Mouse (Mus musculus) stomach, postnatal 0 days (tissue): ENCODE data around the gene D6Wsu163e. TPM values are rescaled to one million over a fixed set of nuclear protein-coding genes. Genes with fewer than 3 reads are reported as not detected.

Experiments
- ATAC-seq: fragments of 200-750 bp; cut with Nextera tagmentation; 2 replicates; pipeline ENCODE4 v1.8.0; 2017; ENCODE audit not compliant: low FRiP score, low TSS enrichment
- DNase-seq: peaks from one replicate; pipeline ENCODE4 v3.0.0-alpha.2; 2016; ENCODE audit warnings: low spot score
- H3K27ac ChIP-seq: fragments of 300-500 bp; sonication (generic); replicated peaks from 2 replicates; pipeline ENCODE4 v1.5.1; 2014; ENCODE audit warnings: mild to moderate bottlenecking, control low read depth
- H3K27me3 ChIP-seq: fragments of 300-500 bp; sonication (generic); 2 replicates; pipeline ENCODE4 v1.6.1; 2014; ENCODE audit warnings: low read length; ENCODE audit not compliant: control insufficient read depth, insufficient read depth
- H3K36me3 ChIP-seq: fragments of 300-500 bp; sonication (generic); 2 replicates; pipeline ENCODE4 v1.6.1; 2014; ENCODE audit warnings: low read length, mixed read lengths; ENCODE audit not compliant: control insufficient read depth, insufficient read depth
- H3K4me1 ChIP-seq: fragments of 300-500 bp; sonication (generic); replicated peaks from 2 replicates; pipeline ENCODE4 v1.6.1; 2014; ENCODE audit warnings: antibody characterized with exemption; ENCODE audit not compliant: control insufficient read depth, insufficient read depth
- H3K4me2 ChIP-seq: fragments of 300-500 bp; sonication (generic); replicated peaks from 2 replicates; pipeline ENCODE4 v1.6.1; 2014; ENCODE audit warnings: low read depth, mild to moderate bottlenecking, control low read depth, moderate library complexity
- H3K4me3 ChIP-seq: fragments of 300-500 bp; sonication (generic); 2 replicates; pipeline ENCODE4 v1.5.1; 2014; ENCODE audit warnings: low read depth, low read length, control low read depth
- H3K9ac ChIP-seq: fragments of 300-500 bp; sonication (generic); 2 replicates; pipeline ENCODE4 v1.6.1; 2014; ENCODE audit warnings: mild to moderate bottlenecking, low read length, control low read depth, mixed read lengths
- H3K9me3 ChIP-seq: fragments of 300-500 bp; sonication (generic); 2 replicates; pipeline ENCODE4 v1.6.1; 2016; ENCODE audit warnings: low read length; ENCODE audit not compliant: control insufficient read depth
- CTCF ChIP-seq: IDR thresholded peaks from 2 replicates; pipeline ENCODE4 v1.5.1; 2016; ENCODE audit warnings: antibody characterized with exemption, low read depth, mild to moderate bottlenecking, moderate library complexity
- EP300 ChIP-seq: optimal IDR thresholded peaks from 2 replicates; pipeline ENCODE3; 2016; ENCODE audit warnings: antibody characterized with exemption
- whole genome bisulfite sequencing: fragments of 180-500 bp; shearing (Covaris S2); extraction: QIAGEN DNeasy Blood & Tissue Kit; methylation state at CpG from one replicate; pipeline ENCODE4 v1.1.7; 2014; 5-methylcytosine and 5-hydroxymethylcytosine counted together
- polyA plus RNA-seq: library from polyadenylated mRNA; unstranded; fragments of >200 nt; fragmentation: Nextera tagmentation; extraction: Ambion mirVana; gene quantifications from 2 replicates; pipeline ENCODE4 v1.2.1, GENCODE M21; 2015

Gene D6Wsu163e
- polyA plus RNA-seq, 1 experiment from 2014 or later: 12.7 TPM

DNA sequence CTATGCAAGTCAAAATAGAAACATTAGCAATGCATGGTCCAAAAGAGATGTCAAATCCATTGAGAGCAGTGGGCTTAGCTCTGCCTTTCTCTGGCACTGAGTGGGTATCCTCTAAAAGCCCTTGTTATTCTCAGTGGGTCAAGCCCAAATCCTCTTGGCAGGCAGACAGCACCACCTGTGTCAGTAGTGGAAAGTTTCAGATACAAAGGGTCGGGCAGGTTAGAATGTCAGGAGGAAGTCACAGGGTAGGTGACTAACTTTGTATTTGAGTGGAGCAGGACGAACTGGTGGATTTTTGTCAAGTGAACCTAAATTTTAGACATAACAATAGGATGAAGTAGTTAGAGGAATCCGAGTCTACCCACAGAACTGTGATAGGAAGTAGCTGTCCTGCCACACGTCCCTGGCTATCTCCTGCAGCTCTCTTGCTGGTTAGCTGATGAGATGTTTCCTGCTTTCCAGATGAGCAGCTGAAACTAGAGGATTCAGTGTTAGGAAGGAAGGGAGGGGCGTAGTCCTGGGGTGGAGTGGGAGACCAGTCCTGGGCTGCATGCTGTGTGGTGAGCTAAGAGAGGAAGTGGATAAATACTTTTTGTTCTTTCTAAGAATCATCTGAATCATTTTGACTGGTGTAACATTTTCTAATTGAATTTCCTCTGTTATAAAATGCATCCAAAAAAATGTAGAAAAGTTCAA, 41.9 kb downstream of the D6Wsu163e start:
- Histone ChIP-seq H3K4me1 (no peaks in the 10 kb centered on the region), H3K9me3 (no peaks in the 10 kb centered on the region), H3K4me3 (no peak overlapping the region), H3K36me3 (no peaks in the 10 kb centered on the region), H3K27ac (no peak overlapping the region), H3K27me3 (no peaks in the 10 kb centered on the region), H3K9ac (no peak overlapping the region), H3K4me2 (no peak overlapping the region)
- WGBS: 47% methylated on average over 5 of the region's 5 CpGs
- ATAC-seq (no peak), DNase-seq (no peak)
- TF ChIP-seq CTCF (no peak), EP300 (no peak)

DNA sequence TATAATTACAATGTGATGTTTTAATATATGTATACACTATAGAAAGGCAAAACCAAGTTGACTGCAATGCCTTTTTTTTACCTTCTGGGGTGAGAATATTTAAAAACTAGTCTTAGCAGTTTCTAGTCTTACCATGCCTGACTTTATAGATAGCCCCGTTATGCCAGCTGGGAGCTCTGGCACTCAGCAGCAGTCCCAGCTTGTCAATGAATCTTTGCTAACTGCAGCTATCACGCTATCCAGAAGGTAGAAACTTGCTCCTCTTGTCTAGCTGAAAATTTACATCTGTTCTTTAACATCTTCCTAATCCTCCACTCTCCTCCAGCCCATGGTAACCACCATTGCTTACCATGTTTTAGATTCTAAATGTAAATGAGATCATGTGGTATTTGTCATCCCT, 53.9 kb downstream of the D6Wsu163e start:
- no peaks in the 10 kb centered on the region for H3K9me3 ChIP-seq
- ATAC-seq (no peak), DNase-seq (no peak)
- H3K4me3 ChIP-seq: no peak overlapping the region
- TF ChIP-seq CTCF (no peak), EP300 (no peak)
- H3K9ac ChIP-seq: no peak overlapping the region
- no peak overlapping the region for H3K4me2 ChIP-seq
- no peak overlapping the region for H3K27ac ChIP-seq
- H3K36me3 ChIP-seq: no peaks in the 10 kb centered on the region
- H3K4me1 ChIP-seq: no peaks in the 10 kb centered on the region
- H3K27me3 ChIP-seq: no peaks in the 10 kb centered on the region
- 43% methylated on average over 2 of the region's 2 CpGs for WGBS

DNA sequence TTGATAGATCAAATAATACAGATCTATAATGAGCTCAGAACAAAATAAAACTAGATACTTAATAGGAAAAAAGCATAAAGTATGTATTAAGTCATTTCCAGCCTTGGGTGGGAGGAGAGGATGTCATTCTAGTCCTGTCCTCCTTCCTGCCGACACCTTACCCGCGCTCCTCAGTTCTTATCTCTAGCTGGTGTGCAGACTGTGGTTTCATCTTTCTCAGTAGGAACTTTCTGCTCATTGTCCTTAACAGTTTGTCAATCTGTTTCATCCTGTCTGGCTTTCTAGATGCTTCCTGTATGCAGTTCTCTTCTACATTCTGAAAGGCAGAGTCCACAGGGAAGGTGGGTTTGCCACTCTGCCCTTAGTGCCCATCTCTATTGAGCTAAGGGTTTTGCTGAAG, 55.7 kb downstream of the D6Wsu163e start:
- ATAC-seq: no peak
- no peak for DNase-seq
- H3K9me3 ChIP-seq: no peaks in the 10 kb centered on the region
- H3K4me1 ChIP-seq: no peaks in the 10 kb centered on the region
- H3K36me3 ChIP-seq: no peaks in the 10 kb centered on the region
- WGBS: 83% methylated on average over 3 of the region's 3 CpGs
- H3K9ac ChIP-seq: no peak overlapping the region
- no peak overlapping the region for H3K4me3 ChIP-seq
- no peak overlapping the region for H3K27ac ChIP-seq
- H3K4me2 ChIP-seq: no peak overlapping the region
- TF ChIP-seq CTCF: no peak
- no peaks in the 10 kb centered on the region for H3K27me3 ChIP-seq

DNA sequence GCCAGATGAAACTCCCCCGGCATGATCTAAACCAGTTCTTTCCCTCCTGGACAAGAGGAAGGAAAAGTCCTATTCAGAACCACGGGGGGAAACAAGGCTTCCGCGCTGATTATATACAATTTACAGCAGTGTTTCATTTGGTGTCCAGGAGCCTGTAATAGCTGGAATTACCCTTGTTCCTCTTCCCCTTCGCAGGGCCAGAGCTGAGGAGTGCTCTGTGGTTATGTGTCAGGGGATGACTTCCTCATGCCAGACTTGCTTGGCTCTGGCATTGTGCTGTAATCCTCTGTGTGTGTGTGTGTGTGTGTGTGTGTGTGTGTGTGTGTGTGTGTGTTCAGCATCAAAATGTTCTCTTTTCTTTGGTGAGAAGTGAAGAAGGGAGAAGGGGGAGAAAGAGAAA, 56.6 kb downstream of the D6Wsu163e start:
- no peaks in the 10 kb centered on the region for H3K27me3 ChIP-seq
- H3K27ac ChIP-seq: no peak overlapping the region
- no peaks in the 10 kb centered on the region for H3K36me3 ChIP-seq
- H3K9ac ChIP-seq: no peak overlapping the region
- H3K4me1 ChIP-seq: no peaks in the 10 kb centered on the region
- no peaks in the 10 kb centered on the region for H3K9me3 ChIP-seq
- TF ChIP-seq EP300: no peak
- no peak for TF ChIP-seq CTCF
- no peak overlapping the region for H3K4me2 ChIP-seq
- WGBS: 61% methylated on average over 5 of the region's 5 CpGs
- ATAC-seq (no peak), DNase-seq (no peak)
- H3K4me3 ChIP-seq: no peak overlapping the region

DNA sequence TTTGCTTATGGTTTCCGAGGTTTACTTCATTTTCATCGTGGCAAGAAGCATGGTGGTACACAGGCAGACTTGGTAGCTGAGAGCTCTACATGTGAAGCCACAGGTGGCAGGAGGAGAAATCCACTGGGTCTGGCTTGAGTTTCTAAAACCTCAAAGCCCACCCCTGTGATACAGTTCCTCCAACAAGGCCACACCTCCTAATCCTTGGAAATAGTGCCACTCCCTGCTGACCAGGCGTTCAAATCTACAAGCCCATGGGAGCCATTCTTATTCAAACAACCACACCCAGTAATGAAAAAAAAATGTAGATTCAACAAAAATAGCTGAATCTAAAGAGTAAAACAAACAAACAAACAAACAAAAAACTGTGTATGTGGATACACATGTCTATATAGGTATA, 65.9 kb downstream of the D6Wsu163e start:
- DNase-seq (no peak), ATAC-seq (no peak)
- no peak overlapping the region for H3K9ac ChIP-seq
- no peaks in the 10 kb centered on the region for H3K9me3 ChIP-seq
- H3K27me3 ChIP-seq: no peaks in the 10 kb centered on the region
- H3K4me1 ChIP-seq: no peaks in the 10 kb centered on the region
- no peak overlapping the region for H3K4me2 ChIP-seq
- no peaks in the 10 kb centered on the region for H3K36me3 ChIP-seq
- WGBS: 78% methylated on average over 3 of the region's 3 CpGs
- TF ChIP-seq CTCF (no peak), EP300 (no peak)
- H3K4me3 ChIP-seq: no peak overlapping the region
- no peak overlapping the region for H3K27ac ChIP-seq

DNA sequence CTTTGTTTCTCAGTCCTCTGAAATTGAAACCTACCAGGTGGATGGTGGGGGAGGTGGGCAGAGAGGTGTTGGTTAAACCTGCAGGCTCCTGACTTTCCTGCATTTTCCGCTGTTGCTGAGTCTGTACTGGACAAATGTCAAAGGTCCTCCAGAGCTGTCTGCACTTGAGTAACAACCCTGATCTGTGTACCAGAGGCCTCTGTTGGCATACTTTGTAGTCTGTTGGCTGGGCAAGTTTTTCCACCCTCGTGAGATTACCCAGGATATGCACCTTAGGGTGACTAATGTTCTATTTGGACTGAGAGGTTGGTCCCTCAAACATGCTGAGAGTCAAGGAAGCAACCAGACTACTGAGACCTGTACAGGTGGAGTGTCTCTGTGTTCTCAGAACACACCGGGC, 66.8 kb downstream of the D6Wsu163e start:
- ATAC-seq: no peak
- H3K4me2 ChIP-seq: no peak overlapping the region
- H3K27me3 ChIP-seq: no peaks in the 10 kb centered on the region
- no peak overlapping the region for H3K9ac ChIP-seq
- H3K27ac ChIP-seq: no peak overlapping the region
- DNase-seq: no peak
- no peak for TF ChIP-seq CTCF
- TF ChIP-seq EP300: no peak
- 68% methylated on average over 3 of the region's 3 CpGs for WGBS
- no peak overlapping the region for H3K4me3 ChIP-seq
- H3K9me3 ChIP-seq: no peaks in the 10 kb centered on the region
- no peaks in the 10 kb centered on the region for H3K4me1 ChIP-seq
- H3K36me3 ChIP-seq: no peaks in the 10 kb centered on the region
